Mouse (Mus musculus) midbrain, embryonic 15.5 days (tissue): ENCODE measurements at regions not wholly inside any gene's neighbourhood (a gene's known extent, or its start where the extent isn't known, plus 50 kb on each side); places are given as distances from the start of the nearest gene placed in this dataset.

Source experiments
- ATAC-seq: fragments of 200-750 bp; cut with Nextera tagmentation; replicated peaks from 2 replicates; pipeline ENCODE4 v1.8.0; 2017; ENCODE audit warnings: moderate TSS enrichment
- H3K27ac ChIP-seq: fragments of 300-500 bp; sonication (generic); 2 replicates; pipeline ENCODE4 v1.5.1; 2015; ENCODE audit warnings: mild to moderate bottlenecking, inconsistent platforms
- H3K27me3 ChIP-seq: fragments of 300-500 bp; sonication (generic); replicated peaks from 2 replicates; pipeline ENCODE4 v1.6.1; 2015; ENCODE audit warnings: inconsistent platforms
- H3K36me3 ChIP-seq: fragments of 300-500 bp; sonication (generic); replicated peaks from 2 replicates; pipeline ENCODE4 v1.6.1; 2015; ENCODE audit warnings: inconsistent platforms
- H3K4me1 ChIP-seq: fragments of 300-500 bp; sonication (generic); 2 replicates; pipeline ENCODE4 v1.6.1; 2015; ENCODE audit warnings: inconsistent platforms
- H3K4me2 ChIP-seq: fragments of 300-500 bp; sonication (generic); 2 replicates; pipeline ENCODE4 v1.6.1; 2015; ENCODE audit warnings: inconsistent platforms, mild to moderate bottlenecking, moderate library complexity
- H3K4me3 ChIP-seq: fragments of 300-500 bp; sonication (generic); 2 replicates; pipeline ENCODE4 v1.5.1; 2015; ENCODE audit warnings: mild to moderate bottlenecking, inconsistent platforms
- H3K9ac ChIP-seq: fragments of 300-500 bp; sonication (generic); 2 replicates; pipeline ENCODE4 v1.6.1; 2015; ENCODE audit warnings: mild to moderate bottlenecking, inconsistent platforms
- H3K9me3 ChIP-seq: fragments of 300-500 bp; sonication (generic); 2 replicates; pipeline ENCODE4 v1.6.1; 2016; ENCODE audit warnings: inconsistent platforms
- WGBS: fragments of 180-500 bp; shearing (Covaris S2); methylation state at CpG from one replicate; pipeline ENCODE4 v1.1.7; 2015; ENCODE audit warnings: mixed read lengths; 5-methylcytosine and 5-hydroxymethylcytosine counted together

GRCm38 (mm10) chr13:102334131-102334534 lies 359.2 kb upstream of the Cd180 start:
- no peak overlapping the region for H3K4me3 ChIP-seq
- H3K27ac ChIP-seq, result no peak overlapping the region

DNA sequence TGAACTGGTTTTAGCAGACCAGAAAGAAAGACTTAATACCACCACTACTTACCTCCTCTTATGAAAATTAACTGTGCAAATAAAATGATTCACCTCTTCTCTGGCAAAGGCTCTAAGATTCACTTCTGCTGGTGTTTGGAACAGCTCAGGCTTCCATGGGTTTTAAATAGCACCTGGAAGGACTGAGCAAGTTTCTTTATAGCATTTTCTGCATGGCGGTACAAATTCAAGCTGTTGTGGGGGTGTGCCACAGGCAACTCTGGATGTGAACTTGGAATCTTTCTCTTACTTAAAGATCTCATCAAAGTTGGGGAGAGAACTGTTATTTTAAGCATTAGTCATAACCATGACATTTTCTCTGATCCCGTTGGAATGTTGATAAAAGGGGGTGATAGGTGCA lies 350.1 kb upstream of the Cd180 start:
- 87% methylated on average over 2 of the region's 2 CpGs for WGBS
- no peak for ATAC-seq
- Histone ChIP-seq H3K36me3 (no peaks in the 10 kb centered on the region), H3K9me3 (no peaks in the 10 kb centered on the region), H3K9ac (no peak overlapping the region), H3K4me2 (no peak overlapping the region), H3K4me3 (no peak overlapping the region), H3K4me1 (no peaks in the 10 kb centered on the region), H3K27ac (no peak overlapping the region), H3K27me3 (no peaks in the 10 kb centered on the region)

More at GRCm38 (mm10) chr13:102334131-102334534, 359.2 kb upstream of the Cd180 start:
- Histone ChIP-seq H3K9ac (no peak overlapping the region), H3K9me3 (no peaks in the 10 kb centered on the region), H3K4me1 (no peaks in the 10 kb centered on the region), H3K36me3 (no peaks in the 10 kb centered on the region), H3K27me3 (no peaks in the 10 kb centered on the region), H3K4me2 (peak overlapping the region; percentile 5; the same call in 1 of the 2 replicates)
- no peak for ATAC-seq
- 64% methylated on average over 13 of the region's 13 CpGs for WGBS

DNA sequence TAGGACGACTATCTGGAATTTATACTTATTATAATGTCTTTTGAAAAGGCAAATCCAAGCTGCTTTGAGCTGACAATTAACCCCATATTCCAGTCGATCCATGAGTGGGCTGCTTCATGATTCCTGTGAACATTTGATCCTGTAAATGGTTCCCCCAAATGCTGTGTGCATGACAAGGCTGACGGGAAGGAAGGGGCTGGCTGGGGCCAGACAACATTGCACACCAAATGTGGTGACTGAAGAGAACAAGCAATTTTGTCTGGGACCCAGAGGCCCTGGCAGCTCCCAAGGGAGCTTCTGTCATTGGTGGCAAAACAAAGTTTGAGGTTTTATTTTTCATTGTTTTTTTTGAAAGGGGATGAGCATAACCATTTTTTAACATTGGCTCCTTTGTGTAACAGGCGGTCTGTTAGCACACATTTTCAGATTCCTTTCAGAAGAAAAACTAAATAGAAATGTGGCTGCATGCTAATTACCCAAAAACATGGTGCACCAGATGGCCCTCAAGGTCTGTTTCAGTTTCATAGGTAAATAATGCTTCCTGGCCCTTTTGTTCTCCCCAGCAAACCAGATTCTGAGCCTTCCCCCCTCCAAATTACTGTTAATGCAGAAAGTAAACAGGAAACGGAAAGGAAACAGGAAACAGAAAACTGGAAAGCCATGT lies 348.6 kb upstream of the Cd180 start:
- no peak overlapping the region for H3K27ac ChIP-seq
- H3K36me3 ChIP-seq, result no peaks in the 10 kb centered on the region

DNA sequence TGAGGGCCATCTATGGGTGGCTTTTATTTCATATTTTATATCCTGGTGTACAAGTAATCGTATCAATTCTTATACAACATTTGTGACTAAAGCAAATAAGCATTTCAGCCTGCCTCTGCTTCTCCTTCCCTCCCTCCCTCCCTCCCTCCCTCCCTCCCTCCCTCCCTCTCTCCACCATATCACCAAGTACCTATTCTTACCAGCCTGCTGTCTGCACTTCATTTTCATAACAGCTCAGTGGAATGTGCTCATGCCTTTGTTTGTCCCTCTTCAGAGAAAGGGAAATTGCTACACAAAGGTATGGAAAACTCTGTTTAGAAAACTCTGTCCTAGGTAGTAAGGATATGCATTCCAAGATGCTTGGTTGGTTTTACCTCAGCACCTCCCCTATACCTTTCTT lies 343.9 kb upstream of the Cd180 start:
- Histone ChIP-seq H3K9me3 (no peaks in the 10 kb centered on the region), H3K9ac (no peak overlapping the region), H3K27me3 (no peaks in the 10 kb centered on the region), H3K4me2 (no peak overlapping the region), H3K4me3 (no peak overlapping the region), H3K27ac (no peak overlapping the region), H3K4me1 (no peaks in the 10 kb centered on the region), H3K36me3 (no peaks in the 10 kb centered on the region)
- ATAC-seq, result no peak
- 95% methylated on average over 1 of the region's 1 CpGs for WGBS

More for the DNA sequence above, 348.6 kb upstream of the Cd180 start:
- 68% methylated on average over 5 of the region's 5 CpGs for WGBS
- Histone ChIP-seq H3K4me1 (no peaks in the 10 kb centered on the region), H3K27me3 (no peaks in the 10 kb centered on the region), H3K4me3 (no peak overlapping the region), H3K9me3 (no peaks in the 10 kb centered on the region), H3K4me2 (no peak overlapping the region), H3K9ac (no peak overlapping the region)
- no peak for ATAC-seq

GRCm38 (mm10) chr13:102352073-102352854 lies 341.1 kb upstream of the Cd180 start:
- ATAC-seq, result no peak
- Histone ChIP-seq H3K9ac (no peak overlapping the region), H3K36me3 (no peaks in the 10 kb centered on the region), H3K4me2 (no peak overlapping the region), H3K4me1 (no peaks in the 10 kb centered on the region), H3K4me3 (no peak overlapping the region), H3K9me3 (no peaks in the 10 kb centered on the region), H3K27ac (no peak overlapping the region), H3K27me3 (no peaks in the 10 kb centered on the region)
- WGBS, result 68% methylated on average over 10 of the region's 10 CpGs

DNA sequence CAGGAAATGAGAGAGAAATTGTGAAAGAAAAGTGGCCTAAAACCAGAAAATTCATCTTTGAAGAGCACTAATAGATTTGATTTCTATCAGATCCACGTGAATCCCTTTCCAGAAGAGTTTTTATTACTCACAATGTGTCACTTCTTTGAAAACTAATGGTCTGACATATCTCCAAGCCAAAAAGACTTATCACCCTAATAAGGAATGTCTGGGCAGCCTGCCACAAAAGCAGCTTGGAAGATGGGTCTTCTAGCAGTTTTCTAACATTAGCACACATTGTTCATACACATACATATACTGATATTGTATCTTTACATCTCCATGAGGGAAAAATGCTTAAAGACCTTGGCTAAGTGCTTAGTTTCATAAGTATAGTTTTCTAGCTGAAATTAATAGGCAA lies 337.8 kb upstream of the Cd180 start:
- ATAC-seq, result no peak
- Histone ChIP-seq H3K4me3 (no peak overlapping the region), H3K27me3 (no peaks in the 10 kb centered on the region), H3K36me3 (no peaks in the 10 kb centered on the region), H3K4me2 (no peak overlapping the region), H3K4me1 (no peaks in the 10 kb centered on the region), H3K27ac (no peak overlapping the region), H3K9me3 (no peaks in the 10 kb centered on the region), H3K9ac (no peak overlapping the region)
- WGBS, result 57% methylated on average over 1 of the region's 1 CpGs

DNA sequence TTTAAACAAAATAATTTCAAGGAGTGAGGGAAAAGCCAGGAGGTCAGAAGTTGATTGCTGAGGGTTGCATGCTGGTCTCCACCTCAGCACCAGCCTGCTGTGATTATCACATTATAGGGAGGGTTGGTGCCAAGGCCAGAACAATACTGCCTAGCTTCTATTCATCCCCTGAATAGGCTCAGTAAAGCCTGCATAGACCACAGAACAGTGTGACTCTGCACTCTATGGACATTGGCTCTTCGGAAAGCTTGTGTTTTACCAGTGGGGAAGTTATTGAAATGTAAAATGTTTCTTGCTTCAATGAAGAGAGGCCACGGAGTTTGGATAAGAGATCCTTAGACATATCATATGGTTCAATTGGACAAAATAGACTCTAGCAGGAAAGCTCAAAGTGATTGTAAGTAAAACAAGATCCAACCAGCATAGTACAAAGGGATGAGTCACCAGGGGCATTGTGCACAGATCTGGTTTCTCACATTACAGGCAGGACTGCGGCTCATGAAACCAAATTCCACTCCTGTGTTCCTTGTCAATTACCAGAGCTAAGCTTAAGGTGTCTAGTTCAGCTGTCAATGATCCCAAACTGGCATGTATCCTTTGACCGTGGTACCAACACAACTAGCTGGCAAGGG lies 320.8 kb upstream of the Cd180 start:
- ATAC-seq, result no peak; the same call in 1 of the 2 replicates
- WGBS, result 12% methylated on average over 4 of the region's 4 CpGs
- Histone ChIP-seq H3K4me2 (no peak overlapping the region), H3K9me3 (no peaks in the 10 kb centered on the region), H3K27me3 (peaks cover 12% of the 10 kb centered on the region), H3K4me1 (no peaks in the 10 kb centered on the region), H3K27ac (no peak overlapping the region), H3K36me3 (no peaks in the 10 kb centered on the region), H3K4me3 (no peak overlapping the region), H3K9ac (no peak overlapping the region)

DNA sequence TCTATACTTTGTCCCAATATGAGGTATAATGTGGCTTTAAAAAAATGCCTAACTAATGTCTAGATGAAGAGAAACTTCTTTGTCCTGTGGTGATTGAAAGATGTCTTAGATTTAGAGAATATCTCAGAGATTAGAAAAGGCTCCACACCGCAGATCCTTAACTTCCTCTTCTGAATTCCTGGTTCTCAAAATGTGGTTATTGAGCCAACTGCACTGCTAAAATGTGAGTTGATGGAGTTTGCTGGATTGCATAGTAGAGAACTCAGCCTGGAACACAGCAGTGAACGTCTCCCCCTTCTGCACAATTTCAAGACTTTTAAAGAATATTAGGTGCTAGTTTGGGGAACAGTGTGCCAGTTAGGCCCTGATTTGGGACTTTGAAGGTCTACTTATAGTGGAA lies 312.7 kb upstream of the Cd180 start:
- Histone ChIP-seq H3K4me1 (no peaks in the 10 kb centered on the region), H3K4me3 (no peak overlapping the region), H3K27ac (no peak overlapping the region), H3K4me2 (no peak overlapping the region), H3K36me3 (no peaks in the 10 kb centered on the region), H3K27me3 (no peaks in the 10 kb centered on the region), H3K9ac (no peak overlapping the region), H3K9me3 (no peaks in the 10 kb centered on the region)
- ATAC-seq, result no peak
- WGBS, result 91% methylated on average over 2 of the region's 2 CpGs

GRCm38 (mm10) chr13:102391911-102392310 lies 301.4 kb upstream of the Cd180 start:
- Histone ChIP-seq H3K9ac (no peak overlapping the region), H3K4me1 (no peaks in the 10 kb centered on the region), H3K36me3 (no peaks in the 10 kb centered on the region), H3K4me3 (no peak overlapping the region), H3K4me2 (no peak overlapping the region), H3K27me3 (no peaks in the 10 kb centered on the region), H3K9me3 (no peaks in the 10 kb centered on the region), H3K27ac (no peak overlapping the region)
- 81% methylated on average over 2 of the region's 2 CpGs for whole genome bisulfite sequencing
- no peak for ATAC-seq

DNA sequence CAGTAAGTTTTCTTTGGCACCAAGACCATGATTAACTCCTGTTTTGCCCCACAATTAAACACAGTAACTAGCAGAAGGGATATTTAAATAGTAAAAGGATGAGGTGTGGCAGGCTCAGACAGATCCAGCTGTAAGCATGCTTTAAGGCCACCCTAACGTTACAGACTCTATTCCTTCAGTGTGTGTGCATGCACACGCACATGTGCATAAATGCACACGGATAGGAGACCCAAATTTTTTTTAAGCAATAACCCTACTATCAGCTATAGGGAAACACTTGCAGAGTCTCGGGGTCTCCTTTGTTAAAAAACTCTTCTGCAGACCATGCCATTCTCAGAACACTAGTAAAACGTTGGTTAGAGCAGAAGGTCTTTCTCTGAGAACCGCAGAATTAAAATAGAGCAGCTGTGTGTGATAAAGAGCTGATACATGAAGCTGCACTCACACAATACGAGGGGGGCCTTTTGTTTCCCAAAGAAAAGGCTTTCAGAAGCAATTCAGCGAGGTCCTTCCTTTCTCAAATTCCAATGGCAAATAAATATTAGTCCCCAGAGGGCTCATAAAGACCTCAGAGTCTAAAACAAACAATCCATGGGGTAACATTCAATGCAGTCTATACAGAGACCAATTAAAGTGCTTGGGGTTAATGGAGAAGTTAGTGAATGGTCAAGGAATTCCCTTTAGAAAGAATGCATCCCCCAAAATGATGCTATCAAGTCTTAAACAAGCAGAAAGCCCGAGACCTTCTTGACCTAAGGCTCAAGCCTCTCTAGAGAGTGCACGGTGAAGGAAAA lies 300.3 kb upstream of the Cd180 start:
- no peaks in the 10 kb centered on the region for H3K9me3 ChIP-seq
- H3K9ac ChIP-seq, result no peak overlapping the region
- no peak overlapping the region for H3K4me2 ChIP-seq
- H3K27ac ChIP-seq, result no peak overlapping the region
- no peak overlapping the region for H3K4me3 ChIP-seq
- no peaks in the 10 kb centered on the region for H3K36me3 ChIP-seq
- ATAC-seq, result no peak
- WGBS, result 15% methylated on average over 10 of the region's 10 CpGs
- no peaks in the 10 kb centered on the region for H3K27me3 ChIP-seq
- H3K4me1 ChIP-seq, result no peaks in the 10 kb centered on the region

DNA sequence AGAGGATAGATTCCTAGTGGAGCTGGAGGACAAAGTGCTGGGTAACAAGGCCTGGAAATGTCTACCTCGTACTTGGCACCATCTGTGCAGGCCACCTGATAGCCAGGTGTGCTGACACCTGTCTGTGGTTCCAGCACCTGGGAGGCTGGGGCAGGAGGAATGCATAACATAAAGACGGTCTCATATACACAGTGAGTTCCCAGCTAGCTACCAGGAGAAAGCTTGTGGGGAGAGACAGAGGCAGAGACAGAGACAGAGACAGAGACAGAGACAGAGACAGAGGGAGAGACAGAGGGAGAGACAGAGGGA lies 299.7 kb upstream of the Cd180 start:
- Histone ChIP-seq H3K4me1 (no peaks in the 10 kb centered on the region), H3K9ac (no peak overlapping the region), H3K4me2 (no peak overlapping the region), H3K27ac (no peak overlapping the region), H3K36me3 (no peaks in the 10 kb centered on the region), H3K4me3 (no peak overlapping the region), H3K9me3 (no peaks in the 10 kb centered on the region), H3K27me3 (no peaks in the 10 kb centered on the region)
- no peak for ATAC-seq
- WGBS, result 52% methylated on average over 2 of the region's 2 CpGs

GRCm38 (mm10) chr13:102394057-102394456 lies 299.3 kb upstream of the Cd180 start:
- no peak overlapping the region for H3K4me3 ChIP-seq
- 96% methylated on average over 3 of the region's 3 CpGs for WGBS
- H3K27me3 ChIP-seq, result no peaks in the 10 kb centered on the region
- H3K4me2 ChIP-seq, result no peak overlapping the region
- no peaks in the 10 kb centered on the region for H3K4me1 ChIP-seq
- no peaks in the 10 kb centered on the region for H3K9me3 ChIP-seq
- H3K9ac ChIP-seq, result no peak overlapping the region
- no peak for ATAC-seq
- no peaks in the 10 kb centered on the region for H3K36me3 ChIP-seq
- H3K27ac ChIP-seq, result no peak overlapping the region
